Mouse (Mus musculus) gonadal fat pad, adult 2 months (tissue): ENCODE measurements around the gene Nyx. TPM values are rescaled to one million over a fixed set of nuclear protein-coding genes. Genes with fewer than 3 reads are reported as not detected.
"Not testable (repeated sequence)": the region's sequence is repeated elsewhere in the genome, so short reads cannot be mapped to it uniquely, and the experiment has no call there.

Experiments
- DNase-seq: peaks from one replicate; pipeline ENCODE4 v3.0.0-alpha.2; 2012; ENCODE audit warnings: low read depth
- polyA plus RNA-seq: library from polyadenylated mRNA; depleted of rRNA; stranded (reverse); fragments of >200 nt; gene quantifications from 2 replicates; pipeline ENCODE4 v1.2.3, GENCODE M21; 2012; rRNA removed

Gene Nyx
- 0.29 and 0.32 TPM in 2 replicates for polyA plus RNA-seq

- DNase-seq: no peak
Observed at GRCm38 (mm10) chrX:13465810-13466209, at the start of gene Nyx. TSS of gene Nyx (plus strand) at chrX:13466110.

- DNase-seq: no peak
Observed at GRCm38 (mm10) chrX:13422047-13422446, 43.9 kb upstream of the Nyx start.

DNA sequence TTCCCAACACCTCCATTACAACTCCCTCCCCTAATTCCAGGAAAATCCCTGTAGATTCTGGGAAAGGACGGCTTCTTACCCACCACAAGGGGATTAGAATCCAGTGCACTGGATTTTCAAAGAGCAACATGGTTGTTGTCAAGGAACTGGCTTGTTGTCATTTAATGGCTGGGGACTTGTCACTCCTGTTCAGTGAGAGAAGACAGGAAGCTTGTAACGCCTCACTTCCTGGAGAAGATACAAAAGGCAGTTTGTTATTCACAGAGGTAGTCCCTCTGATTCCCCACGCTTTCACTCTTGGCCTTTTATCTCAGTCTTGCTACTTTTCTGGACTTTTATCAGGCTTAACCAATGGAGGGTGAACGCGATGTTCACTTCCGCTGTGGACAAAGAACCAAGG lies 34.5 kb upstream of the Nyx start:
- no peak for DNase-seq

- not testable (repeated sequence) for DNase-seq
Observed at GRCm38 (mm10) chrX:13436042-13436441, 29.9 kb upstream of the Nyx start.

DNA sequence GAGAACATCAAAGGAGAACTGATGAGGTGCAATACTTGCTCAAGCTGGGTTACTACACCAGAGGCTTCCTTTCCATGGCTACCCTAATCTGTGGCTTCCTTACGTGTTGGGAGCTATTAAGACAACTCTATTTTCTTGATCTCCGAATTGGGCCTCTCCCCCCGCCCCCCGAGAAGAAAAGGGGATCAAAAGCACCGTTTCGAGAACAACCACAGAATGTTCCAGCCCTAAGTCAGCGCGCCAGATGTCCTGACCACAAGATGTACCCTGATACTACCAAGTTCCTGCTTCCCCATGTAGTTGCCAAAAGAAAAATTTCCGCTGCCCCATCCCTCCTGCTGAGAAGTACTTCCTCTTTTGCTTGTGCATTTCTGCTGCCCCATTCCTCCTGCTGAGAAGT lies 9.4 kb upstream of the Nyx start:
- DNase-seq: not testable (repeated sequence)

- no peak for DNase-seq
Observed at GRCm38 (mm10) chrX:13458766-13459165, 7.1 kb upstream of the Nyx start.

DNA sequence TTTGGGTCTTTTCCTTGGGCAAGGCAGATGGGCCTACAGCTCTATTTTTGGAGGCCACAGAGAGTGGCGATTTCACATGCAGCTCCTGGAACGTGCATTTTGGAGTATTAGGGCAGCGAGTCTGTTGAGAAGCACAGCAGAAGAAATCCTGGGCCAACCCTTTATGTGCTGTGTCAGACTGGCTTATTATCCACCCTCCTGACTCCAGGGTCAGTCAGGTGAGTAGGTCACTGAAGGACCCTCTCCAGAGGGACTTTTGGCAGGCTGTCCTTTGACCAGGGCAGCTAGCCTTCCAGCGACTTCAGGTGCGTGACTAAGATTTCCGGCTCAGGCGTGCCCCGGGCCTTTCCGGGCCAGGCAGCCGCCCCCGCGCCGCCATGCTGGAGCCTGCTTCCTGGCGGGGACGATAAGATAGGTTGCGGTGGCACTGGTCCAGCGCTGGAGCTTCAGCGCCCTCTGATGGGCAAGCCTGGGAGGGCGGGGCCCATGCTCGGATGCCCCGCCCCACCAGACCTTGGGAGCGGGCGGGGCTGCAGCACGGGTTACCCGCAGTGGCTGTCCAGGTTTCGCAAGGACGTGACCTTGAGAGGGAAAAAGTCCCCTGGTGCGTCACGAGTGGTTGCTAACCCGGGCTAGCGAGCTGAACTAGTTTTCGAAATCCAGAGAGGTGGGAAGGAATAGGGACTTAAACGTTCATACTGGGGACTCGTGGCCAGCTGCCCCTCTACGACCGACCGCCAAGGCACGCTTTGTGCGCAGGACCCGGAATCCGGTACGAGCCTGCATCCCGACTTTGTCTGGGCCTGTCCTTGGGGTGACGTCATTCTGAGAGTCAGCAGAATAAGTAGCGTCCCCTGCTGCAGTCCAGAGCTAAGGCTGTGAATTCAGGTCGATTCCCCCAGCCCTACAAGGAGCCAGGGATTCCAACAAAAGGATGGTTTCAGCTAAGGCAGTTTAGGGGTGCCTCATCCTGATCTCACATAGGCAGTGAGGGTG lies 4.3 kb upstream of the Nyx start:
- no peak for DNase-seq

- DNase-seq: no peak
Observed at GRCm38 (mm10) chrX:13462982-13463517, 2.9 kb upstream of the Nyx start.

DNA sequence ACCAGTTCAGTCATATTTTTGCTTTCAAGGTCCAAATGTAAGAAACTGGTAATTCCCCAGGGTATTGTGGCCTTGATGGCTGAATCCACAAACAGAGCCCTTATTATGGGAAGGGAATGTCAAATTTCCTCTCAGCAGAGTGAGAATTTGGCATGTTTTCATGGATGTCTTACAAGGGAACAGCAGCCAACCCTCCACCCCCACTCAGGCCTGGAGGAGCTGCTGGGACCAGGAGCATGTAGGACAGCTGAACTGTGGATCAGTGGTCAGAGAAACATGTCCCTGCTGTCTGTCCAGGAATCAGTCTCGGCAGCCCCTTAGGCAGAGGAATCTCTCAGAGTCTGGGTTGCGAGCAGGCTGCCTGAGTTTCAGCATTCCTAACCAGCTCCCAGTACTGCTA lies 771 bp downstream of the Nyx start:
- DNase-seq: no peak

DNA sequence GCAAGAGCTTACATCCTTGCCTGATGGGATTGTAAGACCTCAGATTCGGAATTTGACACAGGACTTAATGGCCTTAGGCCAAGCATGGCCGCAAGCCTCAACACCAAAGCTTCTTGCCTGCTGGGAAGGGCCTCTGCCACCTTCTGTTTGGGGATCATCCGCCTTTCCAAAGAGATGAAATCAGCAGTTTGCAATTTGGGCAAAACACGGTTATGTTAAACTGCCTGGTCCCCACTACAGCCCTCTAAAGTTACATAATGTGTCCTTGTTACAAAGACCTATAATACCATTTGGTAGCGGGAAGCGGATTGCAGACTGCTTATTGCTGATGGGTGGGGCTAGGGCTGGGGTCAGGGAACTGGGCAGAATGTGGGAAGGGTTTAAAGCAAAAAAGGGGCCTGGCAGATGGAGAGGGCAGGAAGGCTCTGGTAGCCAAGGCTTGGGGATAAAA lies 1.2 kb downstream of the Nyx start:
- no peak for DNase-seq

DNA sequence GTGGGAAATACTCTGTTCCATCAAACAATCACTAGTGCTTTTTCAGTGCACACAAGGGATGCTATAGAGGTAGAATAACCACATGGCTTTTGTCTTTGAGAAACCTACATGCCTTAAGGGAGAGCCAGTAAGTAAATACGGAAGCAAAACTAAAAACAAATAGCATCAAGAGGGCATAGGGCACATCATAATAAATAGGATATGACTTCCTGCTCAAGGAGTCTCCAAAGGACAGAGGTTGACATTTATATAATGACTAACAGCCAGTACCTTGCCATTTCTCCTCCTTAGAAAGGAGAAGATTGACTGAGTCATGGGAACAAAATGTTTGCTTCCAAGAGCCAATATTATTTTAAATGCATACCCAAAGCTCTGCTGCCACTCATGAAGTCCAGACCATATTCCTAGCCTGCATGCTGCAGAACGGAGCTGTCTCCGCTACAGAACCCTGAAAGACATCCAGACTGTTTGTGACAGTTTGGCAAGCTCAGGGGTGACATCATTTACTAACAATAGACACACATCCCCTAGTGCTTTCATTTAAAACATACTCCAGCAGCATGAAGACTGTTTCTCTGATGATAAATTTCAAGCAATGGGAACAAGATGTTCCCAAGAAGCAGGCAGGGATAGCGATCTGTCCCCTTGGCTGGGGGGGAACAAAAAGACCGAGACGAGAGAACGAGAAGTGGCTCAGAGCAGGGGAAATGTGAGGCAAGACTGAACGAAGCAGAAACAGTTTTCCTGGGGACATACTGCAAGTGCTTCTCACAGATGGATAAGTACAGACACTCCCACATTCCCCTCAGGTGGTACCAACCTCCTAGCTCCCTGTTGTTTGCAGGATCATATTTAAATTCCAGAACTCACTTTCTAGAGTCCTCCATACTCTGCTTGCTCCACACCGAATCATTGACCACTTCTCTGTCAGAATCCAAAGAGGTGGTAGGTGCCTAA lies 3.5 kb downstream of the Nyx start:
- DNase-seq: no peak

DNA sequence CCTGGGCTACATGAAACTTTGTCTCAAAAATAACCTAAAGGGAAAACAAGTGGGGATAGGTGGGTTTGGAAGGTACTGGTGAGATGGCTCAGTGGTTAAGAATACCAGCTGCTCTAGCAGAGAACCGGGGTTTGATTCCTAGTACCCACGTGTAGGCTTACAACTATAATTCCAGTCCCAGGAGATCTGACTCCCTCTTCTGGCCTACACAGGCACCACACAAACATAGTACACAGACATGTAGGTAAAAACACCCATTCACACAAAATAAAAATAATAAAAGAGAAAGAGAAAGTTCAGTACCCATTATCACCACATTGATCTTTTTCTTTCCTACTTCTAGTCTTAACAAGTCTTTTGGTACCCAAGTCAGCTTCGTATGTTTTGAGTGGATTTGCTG lies 6.0 kb downstream of the Nyx start:
- no peak for DNase-seq

- DNase-seq: no peak
Observed at GRCm38 (mm10) chrX:13472751-13473225, 6.9 kb downstream of the Nyx start.

GRCm38 (mm10) chrX:13475382-13475781 lies 9.5 kb downstream of the Nyx start:
- DNase-seq: no peak

GRCm38 (mm10) chrX:13477596-13477995 lies 11.7 kb downstream of the Nyx start:
- DNase-seq: no peak

DNA sequence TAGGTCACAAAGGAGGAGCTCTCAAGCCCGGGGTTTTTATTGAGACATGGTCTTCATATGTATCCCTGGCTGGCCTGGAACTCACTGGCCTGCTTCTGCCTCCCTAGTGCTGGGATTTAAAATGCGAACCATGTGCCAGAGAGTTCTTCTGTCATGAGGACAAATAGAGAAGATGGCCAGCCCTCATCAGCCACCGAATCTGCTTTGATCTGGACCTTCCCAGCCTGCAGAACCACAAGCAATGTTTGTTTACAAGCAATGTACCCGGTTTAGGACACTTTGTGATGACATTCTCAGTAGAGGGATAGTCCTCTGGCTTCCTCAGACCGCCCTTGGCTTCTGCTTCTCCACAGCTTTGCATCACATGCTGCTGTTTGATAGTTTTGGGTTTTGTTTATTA lies 12.4 kb downstream of the Nyx start:
- DNase-seq: no peak

DNA sequence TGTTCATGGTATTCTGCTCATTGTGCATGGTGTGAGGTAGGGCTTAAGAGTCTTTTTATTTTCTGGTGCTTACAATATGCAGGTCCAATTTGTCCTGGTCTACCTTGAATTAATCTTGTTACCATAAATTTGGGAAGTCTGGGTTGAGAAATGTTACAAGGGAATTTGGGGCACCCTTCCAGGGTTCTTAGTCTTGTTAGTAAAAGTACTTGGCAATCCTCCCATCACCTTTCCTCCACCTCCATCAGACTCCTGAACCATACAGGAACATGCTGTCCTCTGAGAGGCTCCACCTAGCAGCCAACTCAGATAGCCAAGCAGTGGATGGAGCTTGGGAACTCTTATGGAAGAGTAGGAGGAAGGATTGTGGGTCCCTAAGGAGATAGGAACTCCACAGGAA lies 13.7 kb downstream of the Nyx start:
- DNase-seq: no peak

DNA sequence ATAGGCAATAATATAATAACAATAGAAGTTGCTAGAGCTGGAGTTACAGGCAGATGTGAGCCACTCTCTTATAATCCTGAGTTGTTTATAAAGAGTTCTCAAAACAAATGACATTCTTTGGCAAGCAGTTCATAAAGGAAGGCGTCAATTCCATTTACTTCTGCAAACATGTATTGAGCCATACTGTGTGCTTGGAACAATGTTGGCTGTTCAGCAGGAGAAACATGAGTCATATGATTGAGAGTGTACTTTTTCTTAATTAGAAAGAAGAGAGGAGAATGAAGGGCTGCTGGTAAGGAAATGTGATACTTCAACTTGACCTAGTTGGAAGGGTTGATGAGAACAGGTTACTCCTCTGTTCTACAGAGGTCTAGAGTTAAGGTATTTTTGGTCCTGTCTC lies 16.7 kb downstream of the Nyx start:
- DNase-seq: no peak

- DNase-seq: no peak
Observed at GRCm38 (mm10) chrX:13484447-13484846, 18.5 kb downstream of the Nyx start.

DNA sequence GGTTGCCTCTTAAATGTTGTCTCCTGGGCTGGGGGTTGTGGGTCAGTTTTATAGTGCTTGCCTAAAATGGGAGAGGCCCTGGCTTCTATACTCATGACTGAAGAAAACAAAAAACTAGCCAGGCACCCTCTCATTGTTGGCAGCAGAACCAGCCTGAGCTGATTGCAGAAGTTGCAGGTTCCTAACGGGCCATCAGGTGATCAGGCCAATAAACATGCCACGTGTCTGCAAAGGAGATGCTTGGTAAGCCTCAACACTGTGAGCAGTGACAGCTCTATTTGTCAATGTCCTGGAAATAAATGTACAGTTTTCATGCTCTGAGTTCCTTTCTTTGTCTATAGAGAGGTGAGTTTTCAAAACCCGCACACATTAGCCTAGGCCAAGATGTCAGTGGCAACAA lies 23.1 kb downstream of the Nyx start:
- DNase-seq: no peak

DNA sequence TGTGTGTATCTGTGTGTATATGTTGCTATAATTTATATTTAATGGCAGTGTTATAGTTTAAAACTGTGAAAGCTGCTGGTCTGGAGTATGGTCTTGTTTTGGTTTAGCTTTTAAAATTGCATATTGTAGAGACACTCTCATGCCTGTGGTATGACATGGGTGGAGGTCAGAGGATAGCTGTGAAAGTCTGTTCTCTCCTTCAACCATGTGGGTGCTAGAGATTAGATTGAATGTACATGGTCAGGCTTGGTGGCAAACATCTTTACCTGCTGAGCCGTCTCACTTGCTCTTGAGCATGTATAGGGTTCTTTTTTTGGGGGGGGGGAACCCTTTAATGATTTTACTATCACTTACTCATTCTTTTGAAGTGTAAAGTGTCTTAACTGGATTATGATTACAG lies 23.9 kb downstream of the Nyx start:
- DNase-seq: no peak

DNA sequence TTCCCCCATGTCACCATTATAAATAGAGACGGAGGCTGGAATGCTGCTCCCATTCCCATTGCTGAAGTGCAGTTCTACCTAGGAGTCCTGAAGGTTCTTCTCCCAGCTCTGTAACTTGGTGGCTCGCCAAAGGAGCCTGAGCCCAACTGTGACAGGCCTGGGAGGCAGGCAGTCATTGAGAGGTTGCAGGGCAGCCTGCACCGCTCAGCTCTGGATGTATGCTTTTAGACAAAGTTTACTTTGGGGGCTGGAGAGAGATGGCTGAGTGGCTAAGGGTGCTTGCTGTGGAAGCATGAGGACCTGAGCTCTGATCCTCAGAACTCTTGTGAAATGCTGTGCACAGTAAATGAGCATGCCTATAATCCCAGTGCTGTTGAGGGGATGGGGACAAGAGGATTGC lies 25.0 kb downstream of the Nyx start:
- DNase-seq: no peak
